Mouse (Mus musculus): ENCODE results near the gene Cstf3. TPM values are rescaled to one million over a fixed set of nuclear protein-coding genes. Genes with fewer than 3 reads are reported as not detected.

Gene Cstf3
- polyA plus RNA-seq, 1 experiment from 2014 or later: 73.9 TPM

- Histone ChIP-seq H3K27me3 (ENCODE audit: control insufficient read depth, insufficient read depth, low read length) (no peaks in the 10 kb centered on the region), H3K9me3 (ENCODE audit: control insufficient read depth, low read depth, low read length) (no peaks in the 10 kb centered on the region), H3K4me2 (replicated peaks; ENCODE audit: low read depth, low read length) (peak overlapping the region; percentile 66), H3K4me1 (ENCODE audit: control insufficient read depth, insufficient read depth, low read length) (0 out of 2 replicates have a peak, but pooled peaks cover 4% of the 10 kb centered on the region), H3K4me3 (ENCODE audit: low read depth, low read length) (peak overlapping the region; percentile 59), H3K27ac (ENCODE audit: low read length) (no peak overlapping the region), H3K9ac (replicated peaks; ENCODE audit: low read depth, low read length) (no peak overlapping the region; the same call in 1 of the 2 replicates), H3K36me3 (ENCODE audit: control insufficient read depth, insufficient read depth, low read length) (no peaks in the 10 kb centered on the region; the same call in 1 of the 2 replicates)
- no peak for ATAC-seq (ENCODE audit: insufficient number of reproducible peaks, insufficient read depth, low FRiP score, low read depth)
- 19% methylated on average over 6 of the region's 6 CpGs for WGBS
Observed at GRCm38 (mm10) chr2:104710670-104711370, 120.5 kb downstream of the Cstf3 start.

- Histone ChIP-seq H3K4me3 (ENCODE audit: low read depth, low read length) (peak within 1 kb of the TSS; percentile 59), H3K27ac (ENCODE audit: low read length) (peak within 1 kb of the TSS; percentile 70), H3K36me3 (ENCODE audit: control insufficient read depth, insufficient read depth, low read length) (no peaks in the 10 kb centered on the region; the same call in 1 of the 2 replicates), H3K4me1 (ENCODE audit: control insufficient read depth, insufficient read depth, low read length) (0 out of 2 replicates have a peak, but pooled peaks cover 4% of the 10 kb centered on the region), H3K9me3 (ENCODE audit: control insufficient read depth, low read depth, low read length) (no peaks in the 10 kb centered on the region), H3K4me2 (replicated peaks; ENCODE audit: low read depth, low read length) (peak within 1 kb of the TSS; percentile 66), H3K27me3 (ENCODE audit: control insufficient read depth, insufficient read depth, low read length) (no peaks in the 10 kb centered on the region), H3K9ac (replicated peaks; ENCODE audit: low read depth, low read length) (peak within 1 kb of the TSS; percentile 67)
- under 1% methylated on average over 78 of the region's 99 CpGs for WGBS
- peak; percentile 89 for ATAC-seq (ENCODE audit: insufficient number of reproducible peaks, insufficient read depth, low FRiP score, low read depth)
Observed at GRCm38 (mm10) chr2:104711585-104712485, 121.5 kb downstream of the Cstf3 start, which contains the start of gene Tcp11l1. Gene Tcp11l1, minus strand, starts transcription at chr2:104712169.

GRCm38 (mm10) chr2:104712486-104712809 is 122.1 kb downstream of the Cstf3 start:
- H3K27me3 ChIP-seq (ENCODE audit: control insufficient read depth, insufficient read depth, low read length): no peaks in the 10 kb centered on the region
- H3K9ac ChIP-seq (replicated peaks; ENCODE audit: low read depth, low read length): peak overlapping the region; percentile 67; the same call in 1 of the 2 replicates
- H3K9me3 ChIP-seq (ENCODE audit: control insufficient read depth, low read depth, low read length): no peaks in the 10 kb centered on the region
- H3K4me1 ChIP-seq (ENCODE audit: control insufficient read depth, insufficient read depth, low read length): 0 out of 2 replicates have a peak, but pooled peaks cover 4% of the 10 kb centered on the region
- ATAC-seq (ENCODE audit: insufficient number of reproducible peaks, insufficient read depth, low FRiP score, low read depth): no peak; the same call in 1 of the 2 replicates
- H3K4me2 ChIP-seq (replicated peaks; ENCODE audit: low read depth, low read length): peak overlapping the region; percentile 66
- H3K27ac ChIP-seq (ENCODE audit: low read length): peak overlapping the region; percentile 70
- WGBS: 0% methylated on average over 7 of the region's 7 CpGs
- H3K4me3 ChIP-seq (ENCODE audit: low read depth, low read length): peak overlapping the region; percentile 59
- H3K36me3 ChIP-seq (ENCODE audit: control insufficient read depth, insufficient read depth, low read length): no peaks in the 10 kb centered on the region; the same call in 1 of the 2 replicates

- no peak overlapping the region for H3K4me2 ChIP-seq (replicated peaks; ENCODE audit: low read depth, low read length)
- no peak overlapping the region for H3K27ac ChIP-seq (ENCODE audit: low read length)
- H3K9me3 ChIP-seq (ENCODE audit: control insufficient read depth, low read depth, low read length): no peaks in the 10 kb centered on the region
- WGBS: 42% methylated on average over 15 of the region's 15 CpGs
- H3K27me3 ChIP-seq (ENCODE audit: control insufficient read depth, insufficient read depth, low read length): no peaks in the 10 kb centered on the region
- no peak for ATAC-seq (ENCODE audit: insufficient number of reproducible peaks, insufficient read depth, low FRiP score, low read depth)
- no peak overlapping the region for H3K9ac ChIP-seq (replicated peaks; ENCODE audit: low read depth, low read length)
- no peaks in the 10 kb centered on the region for H3K36me3 ChIP-seq (ENCODE audit: control insufficient read depth, insufficient read depth, low read length)
- 0 out of 2 replicates have a peak, but pooled peaks cover 4% of the 10 kb centered on the region for H3K4me1 ChIP-seq (ENCODE audit: control insufficient read depth, insufficient read depth, low read length)
- no peak overlapping the region for H3K4me3 ChIP-seq (ENCODE audit: low read depth, low read length)
Observed at GRCm38 (mm10) chr2:104714254-104714691, 124.0 kb downstream of the Cstf3 start.

Other genes starting within 250 kb of the Cstf3 start
- 0.17 and 0.22 TPM in 2 replicates for gene D430041D05Rik, start 179.5 kb upstream of the Cstf3 start, polyA plus RNA-seq (2014; fragmentation: Nextera tagmentation; extraction: Ambion mirVana)
- 23.9 and 26.7 TPM in 2 replicates for gene Hipk3, start 96.1 kb upstream of the Cstf3 start, polyA plus RNA-seq (2014; fragmentation: Nextera tagmentation; extraction: Ambion mirVana)
- gene Tcp11l1, start 121.6 kb downstream of the Cstf3 start, polyA plus RNA-seq (2014; fragmentation: Nextera tagmentation; extraction: Ambion mirVana): 46.1 and 55.2 TPM in 2 replicates
- gene Pin1rt1, start 125.9 kb downstream of the Cstf3 start, polyA plus RNA-seq (2014; fragmentation: Nextera tagmentation; extraction: Ambion mirVana): not detected in 2 replicates
- gene Depdc7, start 152.4 kb downstream of the Cstf3 start, polyA plus RNA-seq (2014; fragmentation: Nextera tagmentation; extraction: Ambion mirVana): 10.7 and 11.3 TPM in 2 replicates
- 18.9 and 19.7 TPM in 2 replicates for gene Qser1, start 226.2 kb downstream of the Cstf3 start, polyA plus RNA-seq (2014; fragmentation: Nextera tagmentation; extraction: Ambion mirVana)

Measured in stomach, embryonic 14.5 days (tissue).